Mouse (Mus musculus) kidney, embryonic 14.5 days (tissue): ENCODE data around the gene Akain1. TPM values are rescaled to one million over a fixed set of nuclear protein-coding genes. Genes with fewer than 3 reads are reported as not detected.

Experiments used
- ATAC-seq: fragments of 200-750 bp; cut with Nextera tagmentation; 2 replicates; pipeline ENCODE4 v1.8.0; 2017; ENCODE audit warnings: moderate number of reproducible peaks, mild to moderate bottlenecking, moderate TSS enrichment, moderate library complexity; ENCODE audit not compliant: low FRiP score, low TSS enrichment
- H3K27ac ChIP-seq: fragments of 300-500 bp; sonication (generic); 2 replicates; pipeline ENCODE4 v1.5.1; 2014; ENCODE audit warnings: low read depth, mild to moderate bottlenecking, low read length, moderate library complexity, mixed read lengths
- H3K27me3 ChIP-seq: fragments of 300-500 bp; sonication (generic); 2 replicates; pipeline ENCODE4 v1.6.1; 2014; ENCODE audit warnings: mild to moderate bottlenecking, low read length; ENCODE audit not compliant: control insufficient read depth, insufficient read depth
- H3K36me3 ChIP-seq: fragments of 300-500 bp; sonication (generic); 2 replicates; pipeline ENCODE4 v1.6.1; 2014; ENCODE audit warnings: low read length, mixed read lengths; ENCODE audit not compliant: control insufficient read depth, insufficient read depth
- H3K4me1 ChIP-seq: fragments of 300-500 bp; sonication (generic); 2 replicates; pipeline ENCODE4 v1.6.1; 2014; ENCODE audit warnings: low read length, mixed read lengths; ENCODE audit not compliant: control insufficient read depth, insufficient read depth
- H3K4me2 ChIP-seq: fragments of 300-500 bp; sonication (generic); replicated peaks from 2 replicates; pipeline ENCODE4 v1.6.1; 2014; ENCODE audit warnings: low read depth, mild to moderate bottlenecking, low read length
- H3K4me3 ChIP-seq: fragments of 300-500 bp; sonication (generic); 2 replicates; pipeline ENCODE4 v1.5.1; 2014; ENCODE audit warnings: mild to moderate bottlenecking, low read length
- H3K9ac ChIP-seq: fragments of 300-500 bp; sonication (generic); 2 replicates; pipeline ENCODE4 v1.6.1; 2014; ENCODE audit warnings: low read depth, mild to moderate bottlenecking, low read length, moderate library complexity
- H3K9me3 ChIP-seq: fragments of 300-500 bp; sonication (generic); 2 replicates; pipeline ENCODE4 v1.6.1; 2016; ENCODE audit warnings: low read length; ENCODE audit not compliant: control insufficient read depth
- WGBS: fragments of 180-500 bp; shearing (Covaris S2); extraction: QIAGEN DNeasy Blood & Tissue Kit; methylation state at CpG from one replicate; pipeline ENCODE4 v1.1.7; 2014; 5-methylcytosine and 5-hydroxymethylcytosine counted together
- polyA plus RNA-seq: library from polyadenylated mRNA; unstranded; fragments of >200 nt; fragmentation: Nextera tagmentation; extraction: Ambion mirVana; gene quantifications from 2 replicates; pipeline ENCODE4 v1.2.1, GENCODE M21; 2014

Gene Akain1
- polyA plus RNA-seq, 1 experiment from 2014 or later, result not detected

DNA sequence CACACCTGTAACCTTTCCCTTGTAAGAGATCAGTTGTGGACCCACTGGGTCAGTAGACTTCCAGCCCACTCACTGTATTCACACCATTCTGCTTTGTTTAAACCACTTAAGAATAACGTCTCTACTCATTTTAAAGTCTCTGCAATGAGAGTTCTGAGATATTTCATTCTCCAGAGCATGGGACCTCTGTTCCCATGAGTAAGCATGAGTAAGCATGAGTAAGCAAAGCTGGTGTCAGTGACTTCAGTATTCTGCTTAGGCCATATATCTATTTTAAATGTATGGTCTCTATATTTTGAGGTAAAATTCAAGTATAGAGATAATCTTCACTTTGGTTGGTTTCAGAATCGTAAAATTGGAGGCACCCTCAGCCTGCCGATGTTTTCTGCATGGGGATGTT is 57.0 kb downstream of the Akain1 start:
- Histone ChIP-seq H3K27ac (no peak overlapping the region), H3K4me3 (no peak overlapping the region), H3K9me3 (no peaks in the 10 kb centered on the region), H3K27me3 (no peaks in the 10 kb centered on the region), H3K9ac (no peak overlapping the region), H3K36me3 (no peaks in the 10 kb centered on the region), H3K4me2 (no peak overlapping the region), H3K4me1 (no peaks in the 10 kb centered on the region)
- WGBS, result 69% methylated on average over 3 of the region's 3 CpGs
- no peak for ATAC-seq

DNA sequence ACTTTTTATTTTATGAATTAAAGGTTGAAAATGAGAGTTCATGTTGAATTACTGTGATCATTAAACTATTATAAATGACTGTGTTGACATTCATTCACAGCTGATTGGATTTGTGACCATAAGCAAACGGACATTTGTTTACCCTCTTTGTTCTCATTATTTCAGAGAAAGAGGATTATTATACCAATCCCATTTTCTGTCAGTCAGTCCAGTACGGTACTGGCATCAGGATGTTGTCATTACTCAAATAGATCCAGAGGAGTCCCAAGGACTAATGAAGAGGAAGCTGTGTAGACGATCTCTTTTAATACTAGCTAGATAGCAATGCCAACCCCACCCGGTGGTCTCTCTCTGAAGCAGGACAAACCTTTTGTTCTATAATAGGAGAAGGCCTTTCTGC is 58.2 kb downstream of the Akain1 start:
- no peaks in the 10 kb centered on the region for H3K4me1 ChIP-seq
- no peak overlapping the region for H3K27ac ChIP-seq
- no peak for ATAC-seq
- no peak overlapping the region for H3K4me3 ChIP-seq
- H3K4me2 ChIP-seq, result no peak overlapping the region
- H3K27me3 ChIP-seq, result no peaks in the 10 kb centered on the region
- 75% methylated on average over 4 of the region's 4 CpGs for WGBS
- H3K36me3 ChIP-seq, result no peaks in the 10 kb centered on the region
- no peak overlapping the region for H3K9ac ChIP-seq
- H3K9me3 ChIP-seq, result no peaks in the 10 kb centered on the region

DNA sequence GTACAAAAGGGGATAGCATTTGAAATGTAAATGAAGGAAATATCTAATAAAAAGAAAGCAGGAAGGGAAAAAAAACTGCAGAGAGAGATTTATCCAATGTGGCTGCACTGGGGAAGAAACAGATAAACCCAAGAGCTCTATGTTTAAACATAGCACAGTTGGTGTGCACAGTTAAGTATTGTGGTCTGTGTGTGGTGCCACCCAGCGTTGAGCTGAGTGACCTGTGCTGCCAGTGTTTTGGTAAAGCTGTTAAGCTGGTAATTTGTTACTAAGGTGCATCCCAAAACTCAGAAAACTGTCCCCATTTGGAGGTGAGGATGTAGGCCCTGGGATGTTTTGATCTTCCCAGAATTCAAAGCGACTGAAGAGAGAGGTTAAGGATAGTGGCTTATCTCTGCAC is 59.8 kb downstream of the Akain1 start:
- Histone ChIP-seq H3K4me1 (no peaks in the 10 kb centered on the region), H3K36me3 (no peaks in the 10 kb centered on the region), H3K4me2 (no peak overlapping the region), H3K4me3 (no peak overlapping the region), H3K27ac (no peak overlapping the region), H3K9ac (no peak overlapping the region), H3K27me3 (no peaks in the 10 kb centered on the region), H3K9me3 (no peaks in the 10 kb centered on the region)
- ATAC-seq, result no peak
- 60% methylated on average over 2 of the region's 2 CpGs for WGBS

DNA sequence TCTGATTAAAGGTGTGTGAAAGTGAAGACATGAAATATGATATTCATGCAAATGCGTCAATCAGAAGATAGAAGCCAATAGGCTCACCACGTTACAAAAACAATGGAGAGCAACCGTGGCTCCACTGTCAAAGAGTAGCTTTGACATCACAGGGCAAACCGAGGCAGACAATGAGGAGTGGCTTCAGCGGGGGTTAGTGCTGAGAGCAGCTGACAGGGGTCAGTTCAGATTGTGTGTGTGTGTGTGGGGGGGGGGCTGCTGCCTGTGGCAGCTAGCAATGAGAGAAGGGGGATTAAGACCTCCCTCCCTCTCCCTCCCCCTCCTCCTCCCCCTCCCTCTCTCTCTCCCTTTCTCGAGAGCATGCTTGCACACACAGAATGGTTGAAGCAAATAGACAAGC is 60.3 kb downstream of the Akain1 start:
- WGBS, result 35% methylated on average over 6 of the region's 6 CpGs
- Histone ChIP-seq H3K36me3 (no peaks in the 10 kb centered on the region), H3K9ac (no peak overlapping the region), H3K4me2 (no peak overlapping the region), H3K9me3 (no peaks in the 10 kb centered on the region), H3K27me3 (no peaks in the 10 kb centered on the region), H3K4me1 (no peaks in the 10 kb centered on the region), H3K4me3 (no peak overlapping the region), H3K27ac (no peak overlapping the region)
- ATAC-seq, result no peak

DNA sequence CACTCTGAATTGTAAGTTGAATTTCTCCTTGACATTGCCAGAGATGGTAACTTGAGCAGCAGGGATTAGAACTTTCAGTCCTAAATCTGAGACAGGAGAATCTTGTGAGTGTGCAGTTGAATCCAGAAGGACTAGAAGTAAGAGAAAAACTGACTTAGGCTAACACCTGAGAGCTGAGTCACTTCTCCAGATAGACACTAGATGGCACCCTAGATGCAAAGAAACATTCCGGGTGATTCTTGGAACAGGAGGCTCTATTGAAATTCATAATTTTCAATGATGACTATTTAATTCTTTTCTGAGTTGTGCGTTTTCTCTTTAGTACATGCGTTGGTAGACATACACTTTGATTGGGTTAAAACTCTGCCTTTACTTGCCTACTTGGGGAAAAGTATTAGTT is 66.9 kb downstream of the Akain1 start:
- Histone ChIP-seq H3K4me3 (no peak overlapping the region), H3K27ac (no peak overlapping the region), H3K4me2 (no peak overlapping the region), H3K36me3 (no peaks in the 10 kb centered on the region), H3K9ac (no peak overlapping the region), H3K27me3 (no peaks in the 10 kb centered on the region), H3K4me1 (no peaks in the 10 kb centered on the region), H3K9me3 (no peaks in the 10 kb centered on the region)
- WGBS, result 36% methylated on average over 3 of the region's 3 CpGs
- ATAC-seq, result no peak

DNA sequence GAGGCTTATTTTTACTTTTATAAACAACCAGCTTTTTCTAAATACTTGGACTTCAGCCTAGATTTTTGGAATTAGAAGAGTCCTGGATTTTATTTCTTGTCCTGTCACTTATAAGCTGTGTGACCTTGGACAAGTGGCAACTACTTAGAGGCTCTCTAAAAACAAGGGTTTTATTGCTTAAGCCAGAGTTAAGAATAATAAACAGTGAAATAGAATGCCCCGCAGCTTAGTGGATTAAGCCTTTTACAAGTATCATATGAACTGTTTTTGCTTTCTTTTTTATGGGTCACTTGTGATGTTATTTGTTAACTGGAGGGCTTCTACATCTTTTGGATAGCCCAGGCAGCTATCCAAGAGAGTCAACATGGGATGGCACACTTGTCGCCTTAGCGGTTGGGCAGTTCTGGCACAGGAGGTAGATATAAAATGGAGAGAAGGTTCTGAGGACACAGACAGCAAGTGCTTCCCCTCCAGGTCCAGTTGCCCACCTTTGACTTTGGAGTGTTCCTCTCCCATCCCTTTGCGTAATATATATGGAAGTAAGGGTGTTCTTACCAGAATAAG is 77.3 kb downstream of the Akain1 start:
- Histone ChIP-seq H3K9ac (no peak overlapping the region), H3K27ac (no peak overlapping the region), H3K4me3 (no peak overlapping the region), H3K9me3 (no peaks in the 10 kb centered on the region), H3K36me3 (no peaks in the 10 kb centered on the region), H3K27me3 (no peaks in the 10 kb centered on the region; the same call in 1 of the 2 replicates), H3K4me2 (no peak overlapping the region), H3K4me1 (0 out of 2 replicates have a peak, but pooled peaks cover 4% of the 10 kb centered on the region)
- 35% methylated on average over 4 of the region's 4 CpGs for WGBS
- ATAC-seq, result peak; percentile 77

DNA sequence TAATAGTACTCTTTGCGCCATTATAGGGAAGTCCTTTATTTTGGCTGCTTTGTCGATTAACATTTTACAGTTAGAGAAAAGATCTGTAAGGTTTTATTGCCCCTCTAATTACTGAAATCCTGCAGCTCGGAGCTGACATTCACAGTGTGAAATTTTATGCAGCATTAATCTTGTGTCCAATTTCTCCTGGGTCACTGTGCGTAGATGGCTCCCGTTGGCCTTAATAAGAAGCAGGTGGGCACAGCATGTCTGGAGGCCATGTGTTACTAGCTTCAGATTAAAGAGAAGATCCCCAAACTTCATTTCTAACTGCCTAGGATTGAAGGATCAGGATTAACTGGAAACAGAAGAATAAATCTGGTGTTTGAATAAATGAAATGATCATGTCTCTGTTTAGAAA is 92.3 kb downstream of the Akain1 start:
- no peak overlapping the region for H3K4me3 ChIP-seq
- no peaks in the 10 kb centered on the region for H3K9me3 ChIP-seq
- H3K36me3 ChIP-seq, result no peaks in the 10 kb centered on the region
- ATAC-seq, result no peak
- no peak overlapping the region for H3K9ac ChIP-seq
- H3K4me2 ChIP-seq, result no peak overlapping the region
- H3K4me1 ChIP-seq, result no peaks in the 10 kb centered on the region
- 49% methylated on average over 5 of the region's 5 CpGs for WGBS
- no peak overlapping the region for H3K27ac ChIP-seq
- H3K27me3 ChIP-seq, result no peaks in the 10 kb centered on the region

Other genes with a start within 250 kb of the Akain1 start
- gene Zbtb14, start 56.3 kb upstream of the Akain1 start, polyA plus RNA-seq, result 13.9 and 25.6 TPM in 2 replicates